In the genomic region with DNA sequence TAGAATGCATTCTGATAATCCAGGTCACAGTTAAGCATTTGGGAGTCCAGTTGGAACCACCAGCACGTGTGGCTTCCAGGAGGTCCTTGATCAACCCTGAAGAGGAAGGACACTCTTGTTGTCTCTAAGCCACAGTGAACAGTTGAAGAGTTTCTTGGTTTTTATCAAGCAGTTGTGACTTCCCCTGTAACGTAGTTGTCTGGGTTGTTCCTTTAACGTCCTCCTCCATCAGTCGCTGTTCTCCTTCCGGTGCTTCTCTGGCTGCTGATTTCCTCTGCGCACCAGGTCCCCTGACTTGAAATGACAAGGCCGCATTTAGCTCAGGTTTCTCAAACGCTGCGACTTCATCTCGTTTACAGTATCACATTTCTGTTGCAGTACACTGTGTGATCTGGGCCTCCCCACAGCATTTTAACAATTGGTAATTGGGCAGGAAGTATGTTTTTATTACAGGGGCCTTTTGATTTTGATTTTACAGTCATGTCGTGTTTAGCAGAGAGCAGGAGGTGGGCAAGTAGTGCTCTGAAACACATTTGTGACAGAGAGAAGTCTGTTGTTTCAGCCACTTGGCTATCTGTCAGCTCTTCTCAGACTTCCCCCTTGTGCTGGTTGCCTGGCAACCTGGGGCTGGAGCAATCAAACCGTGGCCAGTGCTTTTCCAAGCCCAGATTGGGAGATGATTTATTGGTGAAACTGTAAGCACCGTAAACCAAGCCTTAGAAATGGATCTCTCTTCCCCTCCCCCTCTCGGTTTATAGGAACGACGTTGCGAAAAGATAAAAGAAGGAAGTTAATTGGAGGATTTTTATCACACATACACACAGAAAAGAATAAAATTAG, we compare ENCODE assay signal across 8 mouse cellular contexts.
DNase-seq lines count a peak whose midpoint lies in the region; ATAC-seq and TF ChIP-seq lines count a peak whose summit lies in the region.

No protein-coding gene starts in this region.

- WGBS in heart, embryonic 12.5 days = 14% methylated on average over 17 of the region's 17 CpGs
- WGBS in kidney, embryonic 14.5 days = 1% methylated on average over 17 of the region's 17 CpGs
- WGBS in limb, embryonic 14.5 days = 9% methylated on average over 17 of the region's 17 CpGs
- 13% methylated on average over 17 of the region's 17 CpGs for WGBS in midbrain, embryonic 14.5 days
- 3% methylated on average over 17 of the region's 17 CpGs for WGBS in spleen, adult 2 months

- H3K4me3 ChIP-seq in embryonic fibroblast, embryonic 13.5 days (ENCODE audit: insufficient read depth, low read length) = no peak overlapping the region
- no peak overlapping the region for H3K4me3 ChIP-seq in heart, embryonic 12.5 days
- no peak overlapping the region for H3K4me3 ChIP-seq in kidney, embryonic 14.5 days (ENCODE audit: low read length)
- no peak overlapping the region for H3K4me3 ChIP-seq in limb, embryonic 14.5 days (replicated peaks; ENCODE audit: low read length)
- no peak overlapping the region for H3K4me3 ChIP-seq in midbrain, embryonic 14.5 days (replicated peaks; ENCODE audit: low read depth, low read length)
- H3K4me3 ChIP-seq in spleen, adult 2 months (ENCODE audit: extremely low read depth, insufficient read depth, insufficient read length) = no peak overlapping the region

- H3K9me3 ChIP-seq in heart, embryonic 12.5 days (replicated peaks) = 0 out of 2 replicates have a peak, but pooled peaks cover 2% of the 10 kb centered on the region
- H3K9me3 ChIP-seq in kidney, embryonic 14.5 days (ENCODE audit: control insufficient read depth, low read length) = no peaks in the 10 kb centered on the region
- no peaks in the 10 kb centered on the region for H3K9me3 ChIP-seq in limb, embryonic 14.5 days (ENCODE audit: control insufficient read depth, low read length)
- H3K9me3 ChIP-seq in midbrain, embryonic 14.5 days (ENCODE audit: control insufficient read depth, low read length) = no peaks in the 10 kb centered on the region

- peak overlapping the region; percentile 44; the same call in 1 of the 2 replicates for H3K9ac ChIP-seq in heart, embryonic 12.5 days
- H3K9ac ChIP-seq in kidney, embryonic 14.5 days (ENCODE audit: low read depth, low read length) = peak overlapping the region; percentile 32; the same call in 1 of the 2 replicates
- no peak overlapping the region for H3K9ac ChIP-seq in limb, embryonic 14.5 days (ENCODE audit: low read depth, low read length, severe bottlenecking)
- H3K9ac ChIP-seq in midbrain, embryonic 14.5 days (replicated peaks; ENCODE audit: low read length) = peak overlapping the region; percentile 23; the same call in 1 of the 2 replicates

- H3K4me2 ChIP-seq in heart, embryonic 12.5 days = peak overlapping the region; percentile 42
- H3K4me2 ChIP-seq in kidney, embryonic 14.5 days (replicated peaks; ENCODE audit: low read depth, low read length) = peak overlapping the region; percentile 29
- peak overlapping the region; percentile 22; the same call in 1 of the 2 replicates for H3K4me2 ChIP-seq in limb, embryonic 14.5 days (replicated peaks; ENCODE audit: low read depth, low read length, severe bottlenecking)
- H3K4me2 ChIP-seq in midbrain, embryonic 14.5 days (ENCODE audit: low read length) = peak overlapping the region; percentile 32

- H3K27me3 ChIP-seq in heart, embryonic 12.5 days (replicated peaks) = no peaks in the 10 kb centered on the region
- no peaks in the 10 kb centered on the region for H3K27me3 ChIP-seq in kidney, embryonic 14.5 days (ENCODE audit: control insufficient read depth, insufficient read depth, low read length)
- H3K27me3 ChIP-seq in limb, embryonic 14.5 days (ENCODE audit: control insufficient read depth, insufficient read depth, low read length) = no peaks in the 10 kb centered on the region
- no peaks in the 10 kb centered on the region for H3K27me3 ChIP-seq in midbrain, embryonic 14.5 days (ENCODE audit: control insufficient read depth, insufficient read depth, low read length)
- no peaks in the 10 kb centered on the region for H3K27me3 ChIP-seq in spleen, adult 2 months (ENCODE audit: control insufficient read depth, insufficient read depth, low read length)

- peak overlapping the region; percentile 84 for H3K27ac ChIP-seq in embryonic fibroblast, embryonic 13.5 days (ENCODE audit: insufficient read depth, low read length)
- peak overlapping the region; percentile 89 for H3K27ac ChIP-seq in heart, embryonic 12.5 days (ENCODE audit: poor library complexity, severe bottlenecking)
- H3K27ac ChIP-seq in kidney, embryonic 14.5 days (ENCODE audit: low read depth, low read length) = peak overlapping the region; percentile 89
- H3K27ac ChIP-seq in limb, embryonic 14.5 days (replicated peaks; ENCODE audit: low read depth, low read length) = peak overlapping the region; percentile 81
- H3K27ac ChIP-seq in midbrain, embryonic 14.5 days (replicated peaks; ENCODE audit: low read depth, low read length) = peak overlapping the region; percentile 92
- peak overlapping the region; percentile 92 for H3K27ac ChIP-seq in spleen, adult 2 months (ENCODE audit: insufficient read depth, low read length)

- peak; percentile 81 for DNase-seq in ovary, adult 18-20 months (ENCODE audit: low spot score)
- DNase-seq in ovary, postnatal 10 days (ENCODE audit: low spot score) = no peak
- DNase-seq in limb, embryonic 14.5 days (ENCODE audit: low spot score) = peak; percentile 84
- DNase-seq in midbrain, embryonic 14.5 days = peak; percentile 90
- DNase-seq in spleen, adult 2 months (ENCODE audit: low read depth in 1 of 2, low spot score in 2 of 2) = peak; percentile 65 to 79

- TF ChIP-seq POLR2A in embryonic fibroblast, embryonic 13.5 days (IDR thresholded peaks at IDR 0.05; ENCODE audit: low read depth, low read length) = no peak
- no peak for TF ChIP-seq POLR2A in limb, embryonic 14.5 days (IDR thresholded peaks at IDR 0.05; ENCODE audit: borderline replicate concordance, extremely low read depth, insufficient read depth, insufficient read length)
- no peak for TF ChIP-seq POLR2A in spleen, adult 2 months (IDR thresholded peaks at IDR 0.05; ENCODE audit: low read depth, low read length)

- ATAC-seq in heart, embryonic 12.5 days (ENCODE audit: insufficient number of reproducible peaks, low FRiP score) = no peak
- ATAC-seq in kidney, embryonic 14.5 days (ENCODE audit: low FRiP score, low TSS enrichment) = peak; percentile 91
- peak; percentile 88 for ATAC-seq in limb, embryonic 14.5 days (ENCODE audit: low FRiP score, low read depth)
- peak; percentile 78 for ATAC-seq in midbrain, embryonic 14.5 days (ENCODE audit: low FRiP score, low TSS enrichment)

- TF ChIP-seq CTCF in embryonic fibroblast, embryonic 13.5 days (IDR thresholded peaks at IDR 0.05; ENCODE audit: borderline replicate concordance, insufficient read depth, low read length) = no peak
- TF ChIP-seq CTCF in spleen, adult 2 months (IDR thresholded peaks at IDR 0.05; ENCODE audit: extremely low read depth, insufficient read depth, insufficient read length, insufficient replicate concordance) = no peak

- peaks cover 11% of the 10 kb centered on the region for H3K4me1 ChIP-seq in embryonic fibroblast, embryonic 13.5 days (ENCODE audit: control insufficient read depth, insufficient read depth, low read length)
- peaks cover 56% of the 10 kb centered on the region for H3K4me1 ChIP-seq in heart, embryonic 12.5 days (replicated peaks)
- H3K4me1 ChIP-seq in kidney, embryonic 14.5 days (ENCODE audit: control insufficient read depth, insufficient read depth, low read length) = peaks cover 20% of the 10 kb centered on the region
- peaks cover 12% of the 10 kb centered on the region for H3K4me1 ChIP-seq in limb, embryonic 14.5 days (ENCODE audit: control insufficient read depth, insufficient read depth, low read length)
- peaks cover 25% of the 10 kb centered on the region for H3K4me1 ChIP-seq in midbrain, embryonic 14.5 days (ENCODE audit: control insufficient read depth, insufficient read depth, low read length)
- H3K4me1 ChIP-seq in spleen, adult 2 months (ENCODE audit: control insufficient read depth, insufficient read depth, insufficient read length) = peaks cover 21% of the 10 kb centered on the region; the same call in 1 of the 2 replicates

- peaks cover 7% of the 10 kb centered on the region for H3K36me3 ChIP-seq in heart, embryonic 12.5 days
- no peaks in the 10 kb centered on the region for H3K36me3 ChIP-seq in kidney, embryonic 14.5 days (ENCODE audit: control insufficient read depth, insufficient read depth, low read length)
- H3K36me3 ChIP-seq in limb, embryonic 14.5 days (ENCODE audit: control insufficient read depth, insufficient read depth, low read length) = no peaks in the 10 kb centered on the region
- H3K36me3 ChIP-seq in midbrain, embryonic 14.5 days (ENCODE audit: control insufficient read depth, insufficient read depth, low read length) = peaks cover under 1% of the 10 kb centered on the region; the same call in 1 of the 2 replicates
- H3K36me3 ChIP-seq in spleen, adult 2 months (ENCODE audit: control insufficient read depth, insufficient read depth, low read length) = no peaks in the 10 kb centered on the region
